Mouse (Mus musculus): ENCODE data around the gene Top1. TPM values are rescaled to one million over a fixed set of nuclear protein-coding genes. Genes with fewer than 3 reads are reported as not detected.
A peak's percentile ranks its signal among the peaks of the same experiment; 100 is the strongest.

Gene Top1
- total RNA-seq (2014; rRNA removed) (31.1 and 51.0 TPM in 2 replicates), polyA plus RNA-seq (2015; fragmentation: Nextera tagmentation; extraction: Ambion mirVana) (43.3 and 52.2 TPM in 2 replicates)

DNA sequence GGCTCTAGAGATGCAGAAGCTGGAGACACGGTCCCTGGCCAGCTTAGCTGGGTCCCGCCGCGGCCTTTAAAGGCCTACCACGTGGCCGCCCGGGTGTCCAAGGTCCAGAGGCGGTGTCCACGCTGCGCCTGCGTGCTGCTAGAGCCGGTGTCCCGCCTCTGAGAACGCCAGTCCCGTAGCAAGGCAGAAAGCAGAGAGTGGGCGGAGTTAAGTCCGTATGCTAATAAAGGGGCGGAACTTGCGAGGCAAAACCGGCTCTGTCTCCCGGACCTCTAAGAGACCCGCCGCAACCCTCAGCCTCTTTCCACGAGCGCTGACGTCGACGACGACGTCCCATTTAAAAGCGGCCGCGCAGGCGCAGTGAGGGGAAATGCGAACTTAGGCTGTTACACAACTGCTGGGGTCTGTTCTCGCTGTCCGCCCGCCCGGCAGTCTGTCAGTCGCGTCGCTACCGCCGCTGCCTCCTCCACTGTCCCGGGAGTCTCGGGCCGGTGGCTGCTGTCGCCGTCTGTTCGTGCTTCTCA, at the start of gene Top1:
Gene Top1 (plus strand): TSS at position 275 of the 524 bp plus-strand sequence.
- H3K27me3 ChIP-seq (ENCODE audit: insufficient read depth, low read length) = no peaks in the 10 kb centered on the region
- H3K4me2 ChIP-seq (ENCODE audit: low read depth, low read length, poor library complexity, severe bottlenecking) = peak within 1 kb of the TSS; percentile 63
- H3K9me3 ChIP-seq (ENCODE audit: low read length) = no peaks in the 10 kb centered on the region
- peak within 1 kb of the TSS; percentile 99 for H3K9ac ChIP-seq (replicated peaks; ENCODE audit: low read length, poor library complexity, severe bottlenecking)
- peak within 1 kb of the TSS; percentile 97 for H3K27ac ChIP-seq (ENCODE audit: low read depth, low read length)
- H3K4me3 ChIP-seq (ENCODE audit: low read depth, low read length) = peak within 1 kb of the TSS; percentile 99
- H3K4me1 ChIP-seq (ENCODE audit: insufficient read depth, low read length) = peaks cover 9% of the 10 kb centered on the region
- peak; percentile 98 for ATAC-seq (ENCODE audit: low FRiP score)
- WGBS = under 1% methylated on average over 50 of the region's 50 CpGs
- TF ChIP-seq CTCF (IDR thresholded peaks at IDR 0.05) = no peak
- peak; percentile 100 for DNase-seq (ENCODE audit: low spot score)
- no peaks in the 10 kb centered on the region for H3K36me3 ChIP-seq (ENCODE audit: insufficient read depth, low read length)

DNA sequence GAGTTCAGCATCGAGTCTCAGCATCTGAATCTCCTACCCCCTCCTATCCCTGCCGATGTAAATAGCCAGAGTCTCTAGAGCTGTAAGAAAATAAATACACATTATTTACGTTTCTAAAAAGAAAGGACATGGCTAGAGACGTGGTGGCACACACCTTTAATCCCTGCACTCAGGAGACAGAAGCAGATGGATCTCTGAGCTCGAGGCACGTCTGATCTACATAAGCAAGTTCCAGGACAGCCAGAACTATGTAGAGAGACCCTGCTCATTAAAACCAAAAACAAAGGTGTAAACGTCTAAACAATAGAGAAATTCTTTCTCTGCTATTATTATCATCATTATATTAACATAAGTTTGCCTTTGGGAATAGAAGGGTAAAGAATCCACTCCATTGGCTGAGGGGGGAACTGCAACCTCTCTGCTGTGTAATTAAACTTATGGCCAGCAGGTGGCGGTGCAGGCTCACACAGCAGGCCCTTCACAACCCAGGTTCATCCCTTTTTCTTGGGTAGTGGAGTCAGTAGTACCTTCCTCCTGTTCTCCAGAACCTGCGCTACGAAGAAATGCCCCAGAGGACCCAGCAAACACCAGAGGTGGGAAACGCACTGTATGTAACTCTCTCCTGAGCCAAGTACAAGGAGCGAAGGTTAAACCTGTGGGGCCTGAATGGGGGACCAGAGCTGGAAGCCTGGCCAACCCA, 48.0 kb upstream of the Top1 start:
- H3K27me3 ChIP-seq (ENCODE audit: insufficient read depth, low read length) = no peaks in the 10 kb centered on the region
- H3K4me1 ChIP-seq (ENCODE audit: insufficient read depth, low read length) = no peaks in the 10 kb centered on the region
- no peaks in the 10 kb centered on the region for H3K9me3 ChIP-seq (ENCODE audit: low read length)
- H3K27ac ChIP-seq (ENCODE audit: low read depth, low read length) = no peak overlapping the region
- no peak overlapping the region for H3K4me3 ChIP-seq (ENCODE audit: low read depth, low read length)
- H3K9ac ChIP-seq (replicated peaks; ENCODE audit: low read length, poor library complexity, severe bottlenecking) = no peak overlapping the region
- no peaks in the 10 kb centered on the region for H3K36me3 ChIP-seq (ENCODE audit: insufficient read depth, low read length)
- peak; percentile 99 for TF ChIP-seq CTCF (IDR thresholded peaks at IDR 0.05)
- ATAC-seq (ENCODE audit: low FRiP score) (peak; percentile 84), DNase-seq (ENCODE audit: low spot score) (peak; percentile 79)
- 31% methylated on average over 12 of the region's 12 CpGs for WGBS
- no peak overlapping the region for H3K4me2 ChIP-seq (ENCODE audit: low read depth, low read length, poor library complexity, severe bottlenecking)

DNA sequence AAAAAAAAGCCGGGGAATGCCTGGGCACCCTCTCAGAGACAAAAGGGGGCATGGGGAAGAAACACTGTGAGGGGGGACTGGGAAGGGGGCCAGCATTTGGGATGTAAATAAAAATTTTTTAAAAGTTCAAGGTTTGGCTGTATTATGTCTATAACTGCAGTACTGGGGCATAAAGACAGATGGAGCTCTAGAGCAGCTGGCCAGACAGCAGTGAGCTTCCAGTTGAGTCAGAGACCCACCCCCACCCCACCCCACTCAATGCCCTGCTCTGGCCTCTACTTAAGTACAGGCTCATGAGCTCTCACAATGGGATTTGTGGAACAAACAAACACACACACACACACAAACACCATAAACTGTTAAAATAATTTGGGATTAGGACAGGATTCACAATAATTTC, 43.9 kb upstream of the Top1 start:
- no peak overlapping the region for H3K4me3 ChIP-seq (ENCODE audit: low read depth, low read length)
- H3K36me3 ChIP-seq (ENCODE audit: insufficient read depth, low read length) = no peaks in the 10 kb centered on the region
- 58% methylated on average over 1 of the region's 1 CpGs for WGBS
- no peak overlapping the region for H3K4me2 ChIP-seq (ENCODE audit: low read depth, low read length, poor library complexity, severe bottlenecking)
- DNase-seq (ENCODE audit: low spot score) = no peak
- ATAC-seq (ENCODE audit: low FRiP score) = no peak
- H3K9me3 ChIP-seq (ENCODE audit: low read length) = no peaks in the 10 kb centered on the region
- no peaks in the 10 kb centered on the region for H3K4me1 ChIP-seq (ENCODE audit: insufficient read depth, low read length)
- no peak overlapping the region for H3K27ac ChIP-seq (ENCODE audit: low read depth, low read length)
- H3K27me3 ChIP-seq (ENCODE audit: insufficient read depth, low read length) = no peaks in the 10 kb centered on the region
- peak; percentile 72 for TF ChIP-seq CTCF (IDR thresholded peaks at IDR 0.05)
- H3K9ac ChIP-seq (replicated peaks; ENCODE audit: low read length, poor library complexity, severe bottlenecking) = no peak overlapping the region

DNA sequence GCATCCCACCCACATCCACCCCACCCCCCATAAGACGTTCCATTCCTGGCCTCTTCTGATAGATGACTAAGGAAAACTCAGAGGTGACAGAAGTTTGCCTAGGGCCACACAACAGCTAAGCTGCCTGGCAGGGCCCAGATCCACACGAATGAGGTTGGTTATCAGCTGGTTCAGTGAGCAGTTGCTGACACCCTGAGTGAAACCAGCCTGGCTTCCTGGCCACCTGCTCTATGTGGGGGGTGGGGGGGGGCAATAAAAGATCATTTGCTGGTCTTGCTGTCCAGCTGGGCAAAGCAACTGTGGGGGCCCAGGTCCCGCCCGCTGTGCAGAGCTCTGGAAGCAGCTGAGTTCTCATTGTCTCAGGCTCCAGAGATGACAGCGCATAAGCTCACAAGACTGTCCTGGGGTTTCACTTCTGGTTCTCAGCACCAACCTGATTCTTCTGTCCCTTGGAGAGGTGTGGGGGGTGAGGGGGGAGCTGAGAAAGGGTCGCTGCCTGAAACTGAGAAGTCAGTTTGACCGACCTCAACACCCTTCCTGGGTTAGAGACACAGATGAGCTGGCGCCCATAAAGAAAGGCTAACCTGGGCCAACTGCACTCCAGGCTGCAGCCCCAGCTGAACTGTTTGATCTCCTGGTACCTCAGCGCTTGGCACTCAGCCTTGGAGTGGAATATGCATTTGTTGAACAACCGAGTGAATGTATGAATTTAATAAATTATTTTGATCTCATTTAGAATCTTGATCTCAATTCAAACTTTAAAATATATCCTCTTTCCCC, 42.3 kb upstream of the Top1 start:
- H3K4me2 ChIP-seq (ENCODE audit: low read depth, low read length, poor library complexity, severe bottlenecking) = no peak overlapping the region
- no peaks in the 10 kb centered on the region for H3K36me3 ChIP-seq (ENCODE audit: insufficient read depth, low read length)
- ATAC-seq (ENCODE audit: low FRiP score) (no peak), DNase-seq (ENCODE audit: low spot score) (no peak)
- TF ChIP-seq CTCF (IDR thresholded peaks at IDR 0.05) = no peak
- H3K27ac ChIP-seq (ENCODE audit: low read depth, low read length) = no peak overlapping the region
- no peak overlapping the region for H3K4me3 ChIP-seq (ENCODE audit: low read depth, low read length)
- no peak overlapping the region for H3K9ac ChIP-seq (replicated peaks; ENCODE audit: low read length, poor library complexity, severe bottlenecking)
- 74% methylated on average over 10 of the region's 10 CpGs for WGBS
- no peaks in the 10 kb centered on the region for H3K4me1 ChIP-seq (ENCODE audit: insufficient read depth, low read length)
- no peaks in the 10 kb centered on the region for H3K27me3 ChIP-seq (ENCODE audit: insufficient read depth, low read length)
- H3K9me3 ChIP-seq (ENCODE audit: low read length) = no peaks in the 10 kb centered on the region

DNA sequence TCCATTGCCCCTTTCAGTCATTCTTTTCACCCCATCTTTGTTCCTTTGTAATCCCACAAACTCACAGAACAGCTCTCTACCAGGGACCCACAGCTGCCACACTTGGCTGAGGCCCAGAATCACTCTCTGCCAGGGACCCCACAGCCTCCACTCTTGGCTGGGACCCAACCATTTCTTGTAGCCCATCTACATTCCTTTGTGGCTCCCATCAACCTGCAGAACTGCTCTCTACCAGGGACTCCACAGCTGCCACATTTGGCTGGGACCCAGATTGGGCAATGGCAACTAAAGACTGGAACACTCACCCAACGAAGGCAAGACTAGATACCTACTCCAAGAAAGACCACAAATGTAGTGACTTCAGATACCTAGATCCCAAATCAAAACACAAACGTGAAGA, 35.7 kb upstream of the Top1 start:
- Histone ChIP-seq H3K4me1 (ENCODE audit: insufficient read depth, low read length) (no peaks in the 10 kb centered on the region), H3K9ac (replicated peaks; ENCODE audit: low read length, poor library complexity, severe bottlenecking) (no peak overlapping the region), H3K27me3 (ENCODE audit: insufficient read depth, low read length) (no peaks in the 10 kb centered on the region), H3K4me2 (ENCODE audit: low read depth, low read length, poor library complexity, severe bottlenecking) (no peak overlapping the region), H3K4me3 (ENCODE audit: low read depth, low read length) (no peak overlapping the region), H3K9me3 (ENCODE audit: low read length) (no peaks in the 10 kb centered on the region), H3K36me3 (ENCODE audit: insufficient read depth, low read length) (no peaks in the 10 kb centered on the region), H3K27ac (ENCODE audit: low read depth, low read length) (no peak overlapping the region)
- WGBS = 54% methylated on average over 2 of the region's 2 CpGs
- DNase-seq (ENCODE audit: low spot score) (peak; percentile 91), ATAC-seq (ENCODE audit: low FRiP score) (no peak; the same call in 1 of the 2 replicates)
- no peak for TF ChIP-seq CTCF (IDR thresholded peaks at IDR 0.05)
